Mouse (Mus musculus) frontal cortex, postnatal 14 days (tissue): ENCODE data around the gene Nt5m.
"Not testable (repeated sequence)": the region's sequence is repeated elsewhere in the genome, so short reads cannot be mapped to it uniquely, and the experiment has no call there.

Experiments
- DNase-seq, 2 experiments: peaks; one replicate each; pipeline ENCODE4 v3.0.0; 2022; ENCODE audit warnings: low spot score in 2 of 2

The Nt5m gene

GRCm38 (mm10) chr11:59839008-59839458, at the start of gene Nt5m:
Gene Nt5m, plus strand, starts transcription at chr11:59839447.
- peak; percentile 89 to 92 for DNase-seq

- no peak for DNase-seq
Measured at GRCm38 (mm10) chr11:59793390-59793789, 45.9 kb upstream of the Nt5m start.

GRCm38 (mm10) chr11:59800412-59800811, 38.8 kb upstream of the Nt5m start:
- DNase-seq = no peak

GRCm38 (mm10) chr11:59801881-59802280, 37.4 kb upstream of the Nt5m start:
- DNase-seq = no peak

GRCm38 (mm10) chr11:59803516-59803915, 35.7 kb upstream of the Nt5m start:
- no peak for DNase-seq

GRCm38 (mm10) chr11:59804409-59805110, 34.7 kb upstream of the Nt5m start:
- no peak for DNase-seq

- DNase-seq = no peak
Measured at GRCm38 (mm10) chr11:59805256-59805655, 34.0 kb upstream of the Nt5m start.

GRCm38 (mm10) chr11:59805656-59806055, 33.6 kb upstream of the Nt5m start:
- no peak for DNase-seq

- DNase-seq = no peak
Measured at GRCm38 (mm10) chr11:59808170-59808960, 30.9 kb upstream of the Nt5m start.

GRCm38 (mm10) chr11:59809071-59809669, 30.1 kb upstream of the Nt5m start:
- DNase-seq = no peak

- peak; percentile 73 to 77 for DNase-seq
Measured at GRCm38 (mm10) chr11:59809670-59810474, 29.4 kb upstream of the Nt5m start, which contains the start of gene Flcn. Gene Flcn, minus strand, starts transcription at chr11:59810016.

- DNase-seq = no peak
Measured at GRCm38 (mm10) chr11:59810480-59811158, 28.6 kb upstream of the Nt5m start.

GRCm38 (mm10) chr11:59811211-59811610, 28.0 kb upstream of the Nt5m start:
- no peak for DNase-seq

- DNase-seq = no peak
Measured at GRCm38 (mm10) chr11:59813276-59813675, 26.0 kb upstream of the Nt5m start.

- DNase-seq = no peak
Measured at GRCm38 (mm10) chr11:59814311-59814710, 24.9 kb upstream of the Nt5m start.

- DNase-seq = no peak
Measured at GRCm38 (mm10) chr11:59814936-59815335, 24.3 kb upstream of the Nt5m start.

GRCm38 (mm10) chr11:59815482-59816065, 23.7 kb upstream of the Nt5m start:
- DNase-seq = no peak

- no peak for DNase-seq
Measured at GRCm38 (mm10) chr11:59817916-59818315, 21.3 kb upstream of the Nt5m start.

GRCm38 (mm10) chr11:59821625-59822024, 17.6 kb upstream of the Nt5m start:
- no peak for DNase-seq

GRCm38 (mm10) chr11:59837789-59838188, 1.5 kb upstream of the Nt5m start:
- not testable (repeated sequence) for DNase-seq

GRCm38 (mm10) chr11:59838426-59838825, 821 bp upstream of the Nt5m start:
- DNase-seq = no peak
